Comparison of ENCODE assay signal across 10 mouse cellular contexts in the genomic region with DNA sequence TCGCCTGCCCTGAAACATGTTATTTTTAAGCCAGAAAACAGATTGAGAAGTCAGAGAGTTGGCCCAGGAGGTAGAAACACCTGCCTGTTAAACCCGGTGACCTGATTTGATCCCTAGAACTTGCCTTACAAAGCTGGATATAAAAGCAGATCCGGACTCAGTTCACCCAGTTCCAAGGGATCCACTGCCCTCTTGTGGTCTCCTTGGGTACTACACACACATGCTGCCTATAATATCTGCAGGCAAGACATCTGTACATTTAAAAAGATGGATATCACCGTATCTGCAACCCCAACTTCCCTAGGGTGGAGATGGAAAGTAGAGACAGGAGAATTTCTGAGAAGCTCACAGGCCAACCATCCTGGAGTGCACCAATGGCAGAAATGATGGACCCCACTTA. TPM values are rescaled to one million over a fixed set of nuclear protein-coding genes. Genes with fewer than 3 reads are reported as not detected.
DNase-seq lines count a peak whose midpoint lies in the region; ATAC-seq and TF ChIP-seq lines count a peak whose summit lies in the region.
"Had no signal": no experiment of that assay in that cellular context is flagged by ENCODE, and none has a peak within 500 bp of the region (broad histone marks: within the 10 kb centered on the region; RNA-seq: fewer than 3 reads in every experiment).

No protein-coding gene starts in this region.

- no peak overlapping the region for H3K9ac ChIP-seq in limb, embryonic 11.5 days (ENCODE audit: low read length)

- no peak overlapping the region for H3K4me3 ChIP-seq in cerebellum, adult 2 months (replicated peaks; ENCODE audit: insufficient read depth, low read depth, low read length)
- H3K4me3 ChIP-seq in limb, embryonic 11.5 days (ENCODE audit: low read depth, low read length), result no peak overlapping the region
- no peak overlapping the region for H3K4me3 ChIP-seq in limb, embryonic 10.5 days
- no peak overlapping the region for H3K4me3 ChIP-seq in G1E (ENCODE audit: low read depth, low read length)

- TF ChIP-seq POLR2A in cerebellum, adult 2 months (IDR thresholded peaks at IDR 0.05; ENCODE audit: borderline replicate concordance, insufficient read depth, low read length), result no peak

- no peaks in the 10 kb centered on the region for H3K27me3 ChIP-seq in cerebellum, adult 2 months (ENCODE audit: control insufficient read depth, insufficient read depth, low read length)
- H3K27me3 ChIP-seq in limb, embryonic 11.5 days (ENCODE audit: control insufficient read depth, insufficient read depth, low read length), result no peaks in the 10 kb centered on the region
- no peaks in the 10 kb centered on the region for H3K27me3 ChIP-seq in limb, embryonic 10.5 days (ENCODE audit: low read depth, poor library complexity, severe bottlenecking)
- no peaks in the 10 kb centered on the region for H3K27me3 ChIP-seq in G1E (ENCODE audit: insufficient read depth, low read length)

- peak; percentile 45 for TF ChIP-seq CTCF in cerebellum, adult 2 months (IDR thresholded peaks at IDR 0.05; ENCODE audit: borderline replicate concordance, insufficient read depth, low read depth, low read length)
- TF ChIP-seq CTCF in G1E (IDR thresholded peaks at IDR 0.05; ENCODE audit: low read depth, low read length), result peak; percentile 72

- peaks cover 28% of the 10 kb centered on the region for H3K36me3 ChIP-seq in limb, embryonic 11.5 days (ENCODE audit: control insufficient read depth, insufficient read depth, low read length)
- peaks cover 60% of the 10 kb centered on the region for H3K36me3 ChIP-seq in limb, embryonic 10.5 days
- H3K36me3 ChIP-seq in G1E (replicated peaks), result peaks cover 69% of the 10 kb centered on the region

- WGBS in cerebellum, adult 2 months, result 90% methylated on average over 4 of the region's 4 CpGs
- WGBS in limb, embryonic 11.5 days, result 94% methylated on average over 4 of the region's 4 CpGs
- 98% methylated on average over 4 of the region's 4 CpGs for whole genome bisulfite sequencing in limb, embryonic 10.5 days

- no peak for ATAC-seq in limb, embryonic 11.5 days (ENCODE audit: insufficient number of reproducible peaks, low FRiP score, low TSS enrichment, low read depth)
- ATAC-seq in G1E (ENCODE audit: extremely low read depth, insufficient number of reproducible peaks, low FRiP score, poor library complexity, severe bottlenecking), result no peak
- ATAC-seq in erythroid progenitor cell, adult 5-6 weeks (replicated peaks; ENCODE audit: low FRiP score, poor library complexity, severe bottlenecking), result no peak

- H3K4me2 ChIP-seq in limb, embryonic 11.5 days (ENCODE audit: low read depth, severe bottlenecking), result no peak overlapping the region

- no peak overlapping the region for H3K27ac ChIP-seq in cerebellum, adult 2 months (ENCODE audit: insufficient read depth, low read length)
- no peak overlapping the region for H3K27ac ChIP-seq in limb, embryonic 11.5 days (replicated peaks; ENCODE audit: low read depth, low read length)
- no peak overlapping the region for H3K27ac ChIP-seq in limb, embryonic 10.5 days

- no peaks in the 10 kb centered on the region for H3K9me3 ChIP-seq in limb, embryonic 11.5 days (ENCODE audit: control insufficient read depth, low read length)
- no peaks in the 10 kb centered on the region for H3K9me3 ChIP-seq in limb, embryonic 10.5 days (replicated peaks)
- peaks cover 5% of the 10 kb centered on the region for H3K9me3 ChIP-seq in G1E (replicated peaks)

- no peak for DNase-seq in cerebellum, adult 2 months
- no peak for DNase-seq in cerebellum, adult 11 months
- DNase-seq in limb, embryonic 11.5 days (ENCODE audit: low spot score), result peak; percentile 72
- DNase-seq in limb, embryonic 10.5 days (ENCODE audit: low spot score), result no peak
- DNase-seq in G1E (ENCODE audit: low spot score), result no peak
- DNase-seq in mesoderm, embryonic 11.5 days (ENCODE audit: low read depth, low spot score), result peak; percentile 66
- DNase-seq in gastrocnemius, adult 8-10 months (ENCODE audit: low spot score in 2 of 2), result no peak

- peaks cover 10% of the 10 kb centered on the region; the same call in 1 of the 2 replicates for H3K4me1 ChIP-seq in cerebellum, adult 2 months (ENCODE audit: control insufficient read depth, insufficient read depth, low read length)
- H3K4me1 ChIP-seq in limb, embryonic 11.5 days (ENCODE audit: control insufficient read depth, insufficient read depth, low read length), result peaks cover 11% of the 10 kb centered on the region
- peaks cover 20% of the 10 kb centered on the region for H3K4me1 ChIP-seq in limb, embryonic 10.5 days
- H3K4me1 ChIP-seq in G1E (ENCODE audit: insufficient read depth, low read depth, low read length), result peaks cover 60% of the 10 kb centered on the region

RNA-seq across cellular contexts. Expression of gene Ddx54, which starts 3.4 kb away (rescaled TPM):
- polyA plus RNA-seq in cerebellum, adult 2 months (2012; rRNA removed), result 24.1 and 25.4 TPM in 2 replicates
- polyA plus RNA-seq in limb, embryonic 11.5 days (2014; fragmentation: Nextera tagmentation; extraction: Ambion mirVana), result 33.1 and 33.5 TPM in 2 replicates
- polyA plus RNA-seq in limb, embryonic 10.5 days (2016; fragmentation: Nextera tagmentation; extraction: Ambion mirVana), result 58.1 and 62.6 TPM in 2 replicates
- total RNA-seq in G1E (2014; fragmentation: Nextera tagmentation) (16.5 and 24.3 TPM in 2 replicates), G1E (2017) (31.5 and 34.7 TPM in 2 replicates)
- 103 and 110 TPM in 2 replicates for polyA plus RNA-seq in G1E (2012)
- 10 to 100 TPM; 16.7 to 19.7 (median 17.3) TPM for total RNA-seq in gastrocnemius, adult 8-10 months (2022)
- 1.1 and 1.3 TPM in 2 replicates for total RNA-seq in erythroid progenitor cell, adult 5-6 weeks (2015; ENCODE audit: low replicate concordance)
- 6.4 and 8.1 TPM in 2 replicates for total RNA-seq in erythroid progenitor cell, adult 5-6 weeks (2017; ENCODE audit: low replicate concordance)

RNA-seq across cellular contexts. Expression of gene Rita1, which starts 3.5 kb away (rescaled TPM):
- polyA plus RNA-seq in cerebellum, adult 2 months (2012; rRNA removed), result 43.7 and 47.3 TPM in 2 replicates
- 11.6 and 13.5 TPM in 2 replicates for polyA plus RNA-seq in limb, embryonic 11.5 days (2014; fragmentation: Nextera tagmentation; extraction: Ambion mirVana)
- 17.5 and 19.5 TPM in 2 replicates for polyA plus RNA-seq in limb, embryonic 10.5 days (2016; fragmentation: Nextera tagmentation; extraction: Ambion mirVana)
- total RNA-seq in G1E (2014; fragmentation: Nextera tagmentation), result 8.4 and 10.5 TPM in 2 replicates
- 9.5 and 13.7 TPM in 2 replicates for total RNA-seq in G1E (2017)
- 42.4 and 45.7 TPM in 2 replicates for polyA plus RNA-seq in G1E (2012)
- 1 to 10 TPM; 4.9 to 8.3 (median 6.4) TPM for total RNA-seq in gastrocnemius, adult 8-10 months (2022)
- total RNA-seq in erythroid progenitor cell, adult 5-6 weeks (2015; ENCODE audit: low replicate concordance), result 0.72 TPM in 1 of 2 replicates, not detected in the other
- total RNA-seq in erythroid progenitor cell, adult 5-6 weeks (2017; ENCODE audit: low replicate concordance), result 3.9 TPM in 1 of 2 replicates, not detected in the other

RNA-seq across cellular contexts. Expression of gene Cfap73, which starts 18.1 kb away (rescaled TPM):
- polyA plus RNA-seq in cerebellum, adult 2 months (2012; rRNA removed), result 0.24 and 0.31 TPM in 2 replicates
- not detected in 2 replicates for polyA plus RNA-seq in limb, embryonic 11.5 days (2014; fragmentation: Nextera tagmentation; extraction: Ambion mirVana)
- not detected in 2 replicates for polyA plus RNA-seq in limb, embryonic 10.5 days (2016; fragmentation: Nextera tagmentation; extraction: Ambion mirVana)
- total RNA-seq in G1E (2014; fragmentation: Nextera tagmentation), result not detected in 2 replicates
- not detected in 2 replicates for total RNA-seq in G1E (2017)
- not detected in 2 replicates for polyA plus RNA-seq in G1E (2012)
- not detected for total RNA-seq in gastrocnemius, adult 8-10 months (2022)
- total RNA-seq in erythroid progenitor cell, adult 5-6 weeks (2015; ENCODE audit: low replicate concordance), result not detected in 2 replicates
- not detected in 2 replicates for total RNA-seq in erythroid progenitor cell, adult 5-6 weeks (2017; ENCODE audit: low replicate concordance)
- total RNA-seq: heart, adult 8-10 months; megakaryocyte, adult 5-6 weeks had no signal

RNA-seq across cellular contexts. Expression of gene Iqcd, which starts 27.1 kb away (rescaled TPM):
- 1.8 and 2.0 TPM in 2 replicates for polyA plus RNA-seq in cerebellum, adult 2 months (2012; rRNA removed)
- 0.27 and 0.40 TPM in 2 replicates for polyA plus RNA-seq in limb, embryonic 11.5 days (2014; fragmentation: Nextera tagmentation; extraction: Ambion mirVana)
- polyA plus RNA-seq in limb, embryonic 10.5 days (2016; fragmentation: Nextera tagmentation; extraction: Ambion mirVana), result 0.30 and 0.41 TPM in 2 replicates
- not detected in 2 replicates for total RNA-seq in G1E (2014; fragmentation: Nextera tagmentation)
- total RNA-seq in G1E (2017), result 0.35 and 0.60 TPM in 2 replicates
- 1.2 and 1.5 TPM in 2 replicates for polyA plus RNA-seq in G1E (2012)
- total RNA-seq in gastrocnemius, adult 8-10 months (2022), result not detected
- total RNA-seq in erythroid progenitor cell, adult 5-6 weeks (2015; ENCODE audit: low replicate concordance), result 2.5 TPM in 1 of 2 replicates, not detected in the other
- 3.1 and 3.3 TPM in 2 replicates for total RNA-seq in erythroid progenitor cell, adult 5-6 weeks (2017; ENCODE audit: low replicate concordance)

RNA-seq across cellular contexts. Expression of gene Tpcn1, which starts 27.4 kb away (rescaled TPM):
- 47.3 and 56.6 TPM in 2 replicates for polyA plus RNA-seq in cerebellum, adult 2 months (2012; rRNA removed)
- polyA plus RNA-seq in limb, embryonic 11.5 days (2014; fragmentation: Nextera tagmentation; extraction: Ambion mirVana), result 13.9 and 15.2 TPM in 2 replicates
- 12.3 and 13.2 TPM in 2 replicates for polyA plus RNA-seq in limb, embryonic 10.5 days (2016; fragmentation: Nextera tagmentation; extraction: Ambion mirVana)
- total RNA-seq in G1E (2014; fragmentation: Nextera tagmentation) (22.3 and 51.6 TPM in 2 replicates), G1E (2017) (2.1 and 3.2 TPM in 2 replicates)
- polyA plus RNA-seq in G1E (2012), result 33.2 and 36.0 TPM in 2 replicates
- total RNA-seq in gastrocnemius, adult 8-10 months (2022), result 10 to 100 TPM; 39.3 to 42.7 (median 41.5) TPM
- 107 and 136 TPM in 2 replicates for total RNA-seq in erythroid progenitor cell, adult 5-6 weeks (2015; ENCODE audit: low replicate concordance)
- total RNA-seq in erythroid progenitor cell, adult 5-6 weeks (2017; ENCODE audit: low replicate concordance), result 57.0 and 72.9 TPM in 2 replicates

Comparison
In these comparisons a context has a peak if more than half of its experiments do, and no peak if none do; other contexts are left out.
1. DNase-seq: peak in limb, embryonic 11.5 days (single experiment) and mesoderm, embryonic 11.5 days (single experiment); none in cerebellum, adult 2 months (0 of 2), cerebellum, adult 11 months (single experiment), limb, embryonic 10.5 days (single experiment), G1E (single experiment) and gastrocnemius, adult 8-10 months (0 of 2).